Mouse (Mus musculus) bone marrow macrophage, adult 2 months (primary cell): ENCODE data around the gene Aqp11.

Source experiments
- CTCF ChIP-seq: IDR thresholded peaks from 2 replicates; pipeline ENCODE4 v1.5.1; 2012; ENCODE audit warnings: low read depth, mild to moderate bottlenecking, low read length, moderate library complexity
- POLR2A ChIP-seq: IDR thresholded peaks from 2 replicates; pipeline ENCODE4 v1.6.1; 2012; ENCODE audit warnings: mild to moderate bottlenecking, low read depth, low read length, borderline replicate concordance

DNA sequence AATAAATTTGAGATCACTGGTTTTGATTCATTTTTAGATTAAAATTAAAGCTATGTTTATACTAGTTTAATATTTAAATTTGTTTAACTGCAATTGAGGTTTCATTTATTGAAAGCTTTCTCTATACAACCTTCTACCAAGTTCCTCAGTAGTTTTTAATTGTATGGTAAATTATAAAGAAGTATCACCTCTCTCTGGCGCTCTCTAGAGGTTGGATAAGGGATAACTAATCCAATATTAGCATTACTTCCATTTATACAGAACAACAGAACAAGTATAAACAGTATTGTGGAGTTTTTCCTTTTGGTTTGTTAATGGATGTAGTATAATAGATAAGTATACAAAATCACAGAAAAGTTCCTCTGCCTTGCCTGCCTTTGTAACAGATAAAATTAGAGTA lies 58.9 kb downstream of the Aqp11 start:
- TF ChIP-seq POLR2A (no peak), CTCF (no peak)
